Mouse (Mus musculus): ENCODE data around the gene Cyp4f15.
"Not testable (repeated sequence)": the region's sequence is repeated elsewhere in the genome, so short reads cannot be mapped to it uniquely, and the experiment has no call there.

Cyp4f15 gene

GRCm38 (mm10) chr17:32685048-32685750 is at the start of gene Cyp4f15:
Gene Cyp4f15 (plus strand): TSS chr17:32685627.
- DNase-seq (ENCODE audit: low spot score) = peak; percentile 45

- no peak for DNase-seq (ENCODE audit: low spot score)
These were observed 49.1 kb upstream of the Cyp4f15 start for GRCm38 (mm10) chr17:32636341-32636740.

GRCm38 (mm10) chr17:32637151-32637550 is 48.3 kb upstream of the Cyp4f15 start:
- DNase-seq (ENCODE audit: low spot score) = no peak

- DNase-seq (ENCODE audit: low spot score) = no peak
These were observed 38.8 kb upstream of the Cyp4f15 start for GRCm38 (mm10) chr17:32646631-32647030.

GRCm38 (mm10) chr17:32653860-32654259 is 31.6 kb upstream of the Cyp4f15 start:
- DNase-seq (ENCODE audit: low spot score) = no peak

GRCm38 (mm10) chr17:32657041-32657440 is 28.4 kb upstream of the Cyp4f15 start:
- no peak for DNase-seq (ENCODE audit: low spot score)

GRCm38 (mm10) chr17:32658246-32658645 is 27.2 kb upstream of the Cyp4f15 start:
- no peak for DNase-seq (ENCODE audit: low spot score)

GRCm38 (mm10) chr17:32658712-32659111 is 26.7 kb upstream of the Cyp4f15 start, which contains the start of gene Cyp4f40:
Gene Cyp4f40 (plus strand): TSS chr17:32658900.
- peak; percentile 62 for DNase-seq (ENCODE audit: low spot score)

GRCm38 (mm10) chr17:32673976-32674375 is 11.5 kb upstream of the Cyp4f15 start:
- DNase-seq (ENCODE audit: low spot score) = no peak

- no peak for DNase-seq (ENCODE audit: low spot score)
These were observed 9.3 kb upstream of the Cyp4f15 start for GRCm38 (mm10) chr17:32676040-32676635.

- DNase-seq (ENCODE audit: low spot score) = peak; percentile 23
These were observed 5.0 kb upstream of the Cyp4f15 start for GRCm38 (mm10) chr17:32680404-32680803.

- DNase-seq (ENCODE audit: low spot score) = no peak
These were observed 1.3 kb downstream of the Cyp4f15 start for GRCm38 (mm10) chr17:32686722-32687121.

GRCm38 (mm10) chr17:32690959-32691358 is 5.5 kb downstream of the Cyp4f15 start:
- no peak for DNase-seq (ENCODE audit: low spot score)

- DNase-seq (ENCODE audit: low spot score) = peak; percentile 34
These were observed 17.4 kb downstream of the Cyp4f15 start for GRCm38 (mm10) chr17:32702826-32703225.

- not testable (repeated sequence) for DNase-seq (ENCODE audit: low spot score)
These were observed 25.1 kb downstream of the Cyp4f15 start for GRCm38 (mm10) chr17:32710541-32710940.

GRCm38 (mm10) chr17:32722151-32722550 is 36.7 kb downstream of the Cyp4f15 start:
- DNase-seq (ENCODE audit: low spot score) = not testable (repeated sequence)

- DNase-seq (ENCODE audit: low spot score) = no peak
These were observed 37.3 kb downstream of the Cyp4f15 start for GRCm38 (mm10) chr17:32722771-32723170.

GRCm38 (mm10) chr17:32726360-32726759 is 40.9 kb downstream of the Cyp4f15 start:
- not testable (repeated sequence) for DNase-seq (ENCODE audit: low spot score)

GRCm38 (mm10) chr17:32729029-32729428 is 43.6 kb downstream of the Cyp4f15 start:
- DNase-seq (ENCODE audit: low spot score) = no peak

GRCm38 (mm10) chr17:32738406-32738805 is 53.0 kb downstream of the Cyp4f15 start:
- DNase-seq (ENCODE audit: low spot score) = no peak

GRCm38 (mm10) chr17:32741057-32741456 is 55.6 kb downstream of the Cyp4f15 start:
- no peak for DNase-seq (ENCODE audit: low spot score)

- no peak for DNase-seq (ENCODE audit: low spot score)
These were observed 65.2 kb downstream of the Cyp4f15 start for GRCm38 (mm10) chr17:32750611-32751010.
